Mouse (Mus musculus) MEL (cell line): Measurements from ENCODE around the gene Heatr3. TPM values are rescaled to one million over a fixed set of nuclear protein-coding genes. Genes with fewer than 3 reads are reported as not detected.

Source experiments
- DNase-seq: peaks from one replicate; pipeline ENCODE4 v3.0.0; 2011; ENCODE audit warnings: low read depth, low spot score
- H3K27ac ChIP-seq: 2 replicates; pipeline ENCODE4 v1.5.1; 2012; ENCODE audit warnings: low read depth, mild to moderate bottlenecking, control low read depth, low read length, moderate library complexity; ENCODE audit not compliant: control insufficient read depth
- H3K27me3 ChIP-seq, 2 experiments: fragments of 150-350 bp in 1 of 2; sonication (generic) in 1 of 2; 2 replicates each; pipeline ENCODE4 v1.6.1; 2012; ENCODE audit warnings: low read length in 2 of 2, mild to moderate bottlenecking in 2 of 2, improper control_type of control experiment in 1 of 2, moderate library complexity in 1 of 2; ENCODE audit not compliant: insufficient read depth in 2 of 2, control insufficient read depth in 1 of 2
- H3K36me3 ChIP-seq, 2 experiments: 2 replicates each; pipeline ENCODE4 v1.6.1; 2012 to 2014; ENCODE audit warnings: low read length in 2 of 2, improper control_type of control experiment in 1 of 2, inconsistent platforms in 1 of 2, mild to moderate bottlenecking in 1 of 2; ENCODE audit not compliant: insufficient read depth in 2 of 2, control insufficient read depth in 1 of 2
- H3K4me1 ChIP-seq, 2 experiments: fragments of 150-350 bp in 1 of 2; sonication (generic) in 1 of 2; 2 replicates each; pipeline ENCODE4 v1.6.1; 2012; ENCODE audit warnings: low read length in 2 of 2, improper control_type of control experiment in 1 of 2, mild to moderate bottlenecking in 1 of 2; ENCODE audit not compliant: insufficient read depth in 2 of 2, control insufficient read depth in 1 of 2
- H3K4me3 ChIP-seq, 2 experiments: fragments of 150-350 bp in 1 of 2; sonication (generic) in 1 of 2; 2 replicates each; pipeline ENCODE4 v1.5.1; 2012; ENCODE audit warnings: low read depth in 2 of 2, low read length in 2 of 2, mild to moderate bottlenecking in 2 of 2, moderate library complexity in 2 of 2, control low read depth in 1 of 2, improper control_type of control experiment in 1 of 2; ENCODE audit not compliant: control insufficient read depth in 1 of 2, insufficient read depth in 1 of 2
- H3K79me2 ChIP-seq: 2 replicates; pipeline ENCODE4 v1.6.1; 2012; ENCODE audit warnings: mild to moderate bottlenecking, low read length, moderate library complexity; ENCODE audit not compliant: control insufficient read depth, poor library complexity, insufficient read depth
- H3K9ac ChIP-seq: 2 replicates; pipeline ENCODE4 v1.6.1; 2012; ENCODE audit warnings: low read depth, mild to moderate bottlenecking, control low read depth, low read length, moderate library complexity; ENCODE audit not compliant: control insufficient read depth, poor library complexity, severe bottlenecking
- H3K9me3 ChIP-seq: fragments of 150-350 bp; sonication (generic); replicated peaks from 2 replicates; pipeline ENCODE4 v1.6.1; 2012; ENCODE audit warnings: mild to moderate bottlenecking, low read length, improper control_type of control experiment, moderate library complexity; ENCODE audit not compliant: insufficient read depth
- BHLHE40 ChIP-seq: IDR thresholded peaks from 2 replicates; pipeline ENCODE4 v1.6.1; 2012; ENCODE audit warnings: low read depth, mild to moderate bottlenecking, inconsistent platforms, low read length, improper control_type of control experiment, borderline replicate concordance
- CHD1 ChIP-seq: IDR thresholded peaks from 2 replicates; pipeline ENCODE4 v1.6.1; 2012; ENCODE audit warnings: low read depth, mild to moderate bottlenecking, inconsistent platforms, low read length, improper control_type of control experiment
- CHD2 ChIP-seq: IDR thresholded peaks from 2 replicates; pipeline ENCODE4 v1.6.1; 2011; ENCODE audit warnings: low read length, improper control_type of control experiment
- ELF1 ChIP-seq: IDR thresholded peaks from 2 replicates; pipeline ENCODE4 v1.6.1; 2014; ENCODE audit warnings: low read depth, mild to moderate bottlenecking, inconsistent platforms, low read length, improper control_type of control experiment, moderate library complexity
- ETS1 ChIP-seq: IDR thresholded peaks from 2 replicates; pipeline ENCODE4 v1.6.1; 2012; ENCODE audit warnings: low read depth, mild to moderate bottlenecking, inconsistent platforms, low read length, improper control_type of control experiment, moderate library complexity
- GATA1 ChIP-seq: IDR thresholded peaks from 2 replicates; pipeline ENCODE4 v1.6.1; 2011; ENCODE audit warnings: low read depth, low read length, improper control_type of control experiment
- JUND ChIP-seq: IDR thresholded peaks from 2 replicates; pipeline ENCODE4 v1.6.1; 2011; ENCODE audit warnings: low read depth, mild to moderate bottlenecking, improper control_type of control experiment, low read length
- MEF2A ChIP-seq: IDR thresholded peaks from 2 replicates; pipeline ENCODE4 v1.6.1; 2014; ENCODE audit warnings: low read depth, mild to moderate bottlenecking, inconsistent platforms, low read length, improper control_type of control experiment; ENCODE audit not compliant: poor library complexity, insufficient replicate concordance, severe bottlenecking; ENCODE audit errors: extremely low read depth
- MXI1 ChIP-seq: IDR thresholded peaks from 2 replicates; pipeline ENCODE4 v1.6.1; 2011; ENCODE audit warnings: mild to moderate bottlenecking, low read depth, low read length, improper control_type of control experiment
- NRF1 ChIP-seq: IDR thresholded peaks from 2 replicates; pipeline ENCODE4 v1.6.1; 2014; ENCODE audit warnings: low read depth, mild to moderate bottlenecking, inconsistent platforms, low read length, improper control_type of control experiment, moderate library complexity; ENCODE audit not compliant: poor library complexity, insufficient read depth, severe bottlenecking
- POLR2A ChIP-seq, 2 experiments: IDR thresholded peaks; 2 replicates each; pipeline ENCODE4 v1.6.1; 2011 to 2012; ENCODE audit warnings: low read length in 2 of 2, mild to moderate bottlenecking in 2 of 2, control low read depth in 1 of 2, improper control_type of control experiment in 1 of 2, low read depth in 1 of 2, moderate library complexity in 1 of 2; ENCODE audit not compliant: control insufficient read depth in 1 of 2, insufficient read depth in 1 of 2, poor library complexity in 1 of 2
- POLR2AphosphoS5 ChIP-seq: IDR thresholded peaks from 2 replicates; pipeline ENCODE4 v1.6.1; 2012; ENCODE audit warnings: low read depth, borderline replicate concordance, mild to moderate bottlenecking, inconsistent platforms, low read length, moderate library complexity, mixed read lengths
- RAD21 ChIP-seq: IDR thresholded peaks from 2 replicates; pipeline ENCODE4 v1.6.1; 2011; ENCODE audit warnings: mild to moderate bottlenecking, low read depth, low read length, improper control_type of control experiment
- RCOR1 ChIP-seq: IDR thresholded peaks from 2 replicates; pipeline ENCODE4 v1.6.1; 2012; ENCODE audit warnings: low read depth, mild to moderate bottlenecking, inconsistent platforms, low read length, improper control_type of control experiment
- SMC3 ChIP-seq: IDR thresholded peaks from 2 replicates; pipeline ENCODE4 v1.6.1; 2011; ENCODE audit warnings: low read depth, low read length, improper control_type of control experiment
- TAL1 ChIP-seq: IDR thresholded peaks from 2 replicates; pipeline ENCODE4 v1.6.1; 2012; ENCODE audit warnings: mild to moderate bottlenecking, inconsistent platforms, low read length, moderate library complexity, mixed read lengths
- TBP ChIP-seq: IDR thresholded peaks from 2 replicates; pipeline ENCODE4 v1.8.0; 2011; ENCODE audit warnings: low read depth, low read length, improper control_type of control experiment
- TCF12 ChIP-seq: IDR thresholded peaks from 2 replicates; pipeline ENCODE4 v1.6.1; 2014; ENCODE audit warnings: low read depth, mild to moderate bottlenecking, inconsistent platforms, low read length, improper control_type of control experiment, moderate library complexity
- USF2 ChIP-seq, 2 experiments: IDR thresholded peaks; 2 replicates each; pipeline ENCODE4 v1.6.1; 2011 to 2012; ENCODE audit warnings: improper control_type of control experiment in 2 of 2, low read length in 2 of 2, borderline replicate concordance in 1 of 2, inconsistent platforms in 1 of 2, low read depth in 1 of 2, mild to moderate bottlenecking in 1 of 2; ENCODE audit not compliant: insufficient read depth in 1 of 2
- ZMIZ1 ChIP-seq: IDR thresholded peaks from 2 replicates; pipeline ENCODE4 v1.6.1; 2012; ENCODE audit warnings: low read depth, mild to moderate bottlenecking, inconsistent platforms, low read length, improper control_type of control experiment, moderate library complexity
- polyA plus RNA-seq, 2 experiments: library from polyadenylated mRNA; stranded (reverse) in 1 of 2; unstranded in 1 of 2; fragments of >175 nt in 1 of 2; fragments of >200 nt in 1 of 2; gene quantifications; 2 replicates each; pipeline versions ENCODE4 v1.2.1 to v1.2.4; 2012; ENCODE audit warnings: low replicate concordance in 2 of 2, low read depth in 1 of 2; ENCODE audit not compliant: insufficient read length in 2 of 2, insufficient read depth in 1 of 2, missing spikeins in 1 of 2
- total RNA-seq: library from RNA; depleted of rRNA; stranded (reverse); fragments of 300-350 nt; gene quantifications from 2 replicates; pipeline ENCODE4 v1.2.3, GENCODE M21; 2012

Heatr3 gene
- total and polyA plus RNA-seq, 3 experiments: 59.6 to 60.3 TPM; not detected in 1

GRCm38 (mm10) chr8:88129397-88129796 is 8.3 kb upstream of the Heatr3 start (continued):
- TF ChIP-seq JUND (no peak), GATA1 (peak; percentile 79), RCOR1 (no peak), NRF1 (no peak), TBP (no peak), CHD2 (no peak), USF2 (IDR thresholded peaks at IDR 0.05; ENCODE audit: borderline replicate concordance in 1 of 2, insufficient read depth in 1 of 2, low read depth in 1 of 2, low read length in 2 of 2) (no peak), MXI1 (peak; percentile 56; the same call in 1 of the 2 replicates), CHD1 (no peak), ELF1 (no peak), BHLHE40 (no peak), SMC3 (no peak)

GRCm38 (mm10) chr8:88130754-88131317 is 6.8 kb upstream of the Heatr3 start:
- Histone ChIP-seq H3K4me1 (peaks cover 5 to 9% of the 10 kb centered on the region in 2 experiments), H3K4me3 (no peak overlapping the region), H3K9ac (no peak overlapping the region), H3K27ac (no peak overlapping the region), H3K27me3 (no peaks in the 10 kb centered on the region), H3K9me3 (no peaks in the 10 kb centered on the region), H3K36me3 (peaks cover 7 to 25% of the 10 kb centered on the region in 2 experiments)
- no peak for DNase-seq
- no peak for TF ChIP-seq POLR2A (IDR thresholded peaks at IDR 0.05; ENCODE audit: control insufficient read depth in 1 of 2, insufficient read depth in 1 of 2, low read depth in 1 of 2, low read length in 2 of 2, poor library complexity in 1 of 2)
- TF ChIP-seq TCF12: no peak
- no peak for TF ChIP-seq TAL1
- no peak for TF ChIP-seq MEF2A
- TF ChIP-seq USF2 (IDR thresholded peaks at IDR 0.05; ENCODE audit: borderline replicate concordance in 1 of 2, insufficient read depth in 1 of 2, low read depth in 1 of 2, low read length in 2 of 2): no peak
- TF ChIP-seq MXI1: no peak
- no peak for TF ChIP-seq POLR2AphosphoS5
- TF ChIP-seq ZMIZ1: no peak
- TF ChIP-seq RAD21: no peak
- no peak for TF ChIP-seq ETS1
- TF ChIP-seq, all 39 proteins: peak for 0
- H3K79me2 ChIP-seq: no peaks in the 10 kb centered on the region
